Mouse (Mus musculus): ENCODE measurements at regions not wholly inside any gene's neighbourhood (a gene's known extent, or its start where the extent isn't known, plus 50 kb on each side); places are given as distances from the start of the nearest gene placed in this dataset.

DNA sequence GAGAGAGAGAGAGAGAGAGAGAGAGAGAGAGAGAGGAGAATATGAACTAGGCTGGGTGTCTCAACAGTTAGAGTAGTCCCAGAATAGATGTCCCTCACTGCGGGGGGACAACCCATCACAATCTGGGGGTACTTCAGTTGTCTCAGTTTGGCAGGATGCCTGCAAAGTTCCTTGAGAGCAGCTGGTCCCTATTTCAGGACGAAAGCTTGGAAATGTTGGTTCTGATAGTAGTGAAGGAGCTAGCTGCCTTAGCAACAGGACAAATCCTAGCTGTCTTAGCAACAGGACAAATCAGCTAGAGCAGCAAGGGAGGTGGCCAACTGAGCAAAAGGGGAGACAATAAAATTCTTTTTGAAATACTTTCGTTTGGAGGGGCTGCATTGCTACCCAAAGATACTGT is 139.9 kb upstream of the Frg1 start:
- H3K27ac ChIP-seq (replicated peaks), result no peak overlapping the region
- H3K4me1 ChIP-seq (replicated peaks), result no peaks in the 10 kb centered on the region
- no peak overlapping the region for H3K9ac ChIP-seq
- no peak for ATAC-seq (ENCODE audit: low FRiP score, low read depth)
- H3K27me3 ChIP-seq, result no peaks in the 10 kb centered on the region
- no peaks in the 10 kb centered on the region for H3K36me3 ChIP-seq
- WGBS, result 72% methylated on average over 3 of the region's 3 CpGs
- no peak overlapping the region for H3K4me3 ChIP-seq
- H3K9me3 ChIP-seq, result no peaks in the 10 kb centered on the region
- no peak overlapping the region for H3K4me2 ChIP-seq

DNA sequence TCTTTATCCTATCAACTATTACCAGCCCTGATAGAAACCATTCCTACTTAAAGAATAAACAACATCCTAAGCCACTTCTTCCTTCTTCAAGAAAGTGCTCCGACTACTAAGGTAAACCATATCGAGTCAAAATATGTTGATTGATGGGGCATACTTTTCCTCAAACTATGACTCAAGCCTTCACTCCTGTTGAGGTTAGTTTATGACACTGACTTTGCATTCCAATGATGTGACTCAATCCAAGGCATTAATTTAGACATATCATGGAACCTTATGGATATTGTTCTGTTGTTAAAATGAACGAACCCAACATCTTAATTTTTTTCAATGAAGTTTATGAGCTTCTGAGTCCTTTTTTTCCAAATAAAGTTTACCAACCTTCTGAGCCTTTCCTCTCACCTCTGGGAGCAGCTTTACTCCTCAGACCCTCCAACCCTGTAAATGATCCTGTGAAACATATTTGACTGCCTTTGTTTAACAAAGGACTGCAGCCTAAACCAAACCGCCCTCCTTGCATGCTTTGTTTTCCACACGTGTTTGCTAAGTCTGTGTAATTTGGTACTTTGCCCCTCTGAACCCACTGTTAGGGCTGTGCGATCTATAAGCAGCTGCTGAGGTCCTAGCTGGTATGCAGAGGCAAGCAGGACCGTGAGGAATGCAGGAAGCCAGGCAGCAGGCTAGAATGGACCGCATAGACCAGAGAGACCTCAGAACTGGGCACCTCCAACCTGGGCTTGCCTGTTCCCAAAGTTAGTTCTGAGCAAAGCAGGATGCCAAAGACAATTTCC is 136.1 kb upstream of the Frg1 start:
- Histone ChIP-seq H3K27ac (replicated peaks) (no peak overlapping the region), H3K9ac (no peak overlapping the region), H3K27me3 (no peaks in the 10 kb centered on the region), H3K9me3 (no peaks in the 10 kb centered on the region), H3K4me1 (replicated peaks) (no peaks in the 10 kb centered on the region), H3K36me3 (no peaks in the 10 kb centered on the region), H3K4me2 (no peak overlapping the region), H3K4me3 (no peak overlapping the region)
- whole genome bisulfite sequencing, result 79% methylated on average over 8 of the region's 8 CpGs
- ATAC-seq (ENCODE audit: low FRiP score, low read depth), result no peak

DNA sequence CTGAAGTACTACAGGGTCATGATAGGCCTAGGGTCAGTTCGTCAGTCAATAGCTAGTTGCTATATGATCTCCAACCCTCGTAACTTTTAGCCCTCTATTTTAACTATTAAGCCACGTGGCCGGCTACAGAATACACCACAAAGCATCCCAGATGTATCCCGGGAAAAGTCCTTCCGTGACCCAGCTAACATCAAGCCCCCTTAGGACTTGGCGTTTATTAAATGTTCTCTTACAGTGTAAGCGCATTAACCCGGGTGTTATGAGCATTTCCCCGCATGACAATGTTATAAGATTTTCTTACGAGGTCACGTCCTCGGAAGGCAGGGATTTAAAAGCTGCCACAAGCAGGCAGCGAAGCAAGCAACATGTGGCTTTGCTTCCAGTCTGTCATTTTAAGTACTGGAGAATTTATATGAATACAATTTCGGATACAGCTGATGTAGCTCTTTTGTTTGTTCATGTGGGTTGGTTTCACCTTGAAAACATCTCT is 135.1 kb upstream of the Frg1 start:
- H3K9ac ChIP-seq, result no peak overlapping the region
- H3K4me3 ChIP-seq, result no peak overlapping the region
- no peaks in the 10 kb centered on the region for H3K36me3 ChIP-seq
- H3K4me2 ChIP-seq, result no peak overlapping the region
- WGBS, result 87% methylated on average over 15 of the region's 15 CpGs
- no peak overlapping the region for H3K27ac ChIP-seq (replicated peaks)
- H3K27me3 ChIP-seq, result no peaks in the 10 kb centered on the region
- no peaks in the 10 kb centered on the region for H3K4me1 ChIP-seq (replicated peaks)
- ATAC-seq (ENCODE audit: low FRiP score, low read depth), result no peak
- no peaks in the 10 kb centered on the region for H3K9me3 ChIP-seq

DNA sequence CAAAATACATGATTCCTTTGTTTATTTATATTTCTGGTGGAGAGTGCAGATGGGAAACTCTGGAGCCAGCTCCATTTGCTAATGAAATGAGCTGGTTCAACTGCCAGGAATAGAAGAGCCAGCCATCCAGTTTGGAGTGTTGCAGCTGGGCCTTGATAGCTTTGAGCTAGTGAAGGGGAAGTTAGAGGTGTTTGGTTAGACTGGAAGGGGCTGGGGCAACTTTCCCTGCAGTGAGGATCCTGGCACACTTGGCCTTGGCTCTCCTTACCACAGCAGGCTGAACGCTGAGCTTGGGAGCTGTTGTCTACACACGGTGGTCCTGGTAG is 133.2 kb upstream of the Frg1 start:
- Histone ChIP-seq H3K27me3 (no peaks in the 10 kb centered on the region), H3K36me3 (no peaks in the 10 kb centered on the region), H3K4me3 (no peak overlapping the region), H3K4me1 (replicated peaks) (no peaks in the 10 kb centered on the region), H3K4me2 (no peak overlapping the region), H3K9me3 (no peaks in the 10 kb centered on the region), H3K9ac (no peak overlapping the region), H3K27ac (replicated peaks) (no peak overlapping the region)
- 66% methylated on average over 2 of the region's 2 CpGs for WGBS
- peak; percentile 42; the same call in 1 of the 2 replicates for ATAC-seq (ENCODE audit: low FRiP score, low read depth)

DNA sequence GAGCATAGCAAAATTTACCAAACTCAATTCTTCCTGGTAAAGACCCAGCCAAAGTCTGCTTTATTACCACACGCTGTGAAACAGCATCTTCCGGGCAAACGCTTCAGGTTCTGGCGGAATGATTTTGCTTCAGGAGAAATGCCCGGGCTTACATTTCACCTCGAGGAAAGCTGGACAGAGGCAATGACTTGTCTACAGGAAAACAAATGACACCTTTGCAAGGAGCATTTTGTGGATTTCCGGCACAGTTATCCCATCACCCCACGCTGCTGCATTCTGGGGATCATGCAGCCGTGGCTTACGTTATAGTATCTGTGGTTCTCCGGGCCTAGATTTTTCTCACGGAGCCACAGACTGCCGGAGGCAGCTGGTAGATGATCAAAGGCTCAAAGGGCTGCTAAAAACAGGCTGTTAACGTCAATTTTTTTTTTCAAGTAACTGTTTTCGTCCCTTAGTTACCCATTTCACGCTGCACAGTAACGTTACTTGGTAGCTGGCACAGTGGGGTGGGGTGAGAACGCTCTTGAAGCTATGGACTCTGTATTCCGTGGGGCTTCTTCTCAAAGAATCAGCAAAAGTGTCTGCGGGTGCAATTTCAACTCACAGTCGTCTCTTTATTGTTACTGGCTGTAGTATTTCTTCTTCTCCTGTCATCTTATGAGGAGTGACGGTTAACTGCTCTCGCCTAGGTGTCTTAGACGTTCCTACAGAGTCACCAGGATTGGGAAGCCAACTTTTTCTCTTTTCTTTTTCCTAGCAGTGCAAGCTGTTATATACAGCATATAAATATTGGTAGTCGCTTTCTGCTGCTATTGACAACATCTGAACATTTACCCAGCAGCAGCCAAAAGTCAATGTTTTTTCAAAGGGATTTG is 132.6 kb upstream of the Frg1 start:
- no peaks in the 10 kb centered on the region for H3K27me3 ChIP-seq
- H3K4me1 ChIP-seq (replicated peaks), result no peaks in the 10 kb centered on the region
- 57% methylated on average over 25 of the region's 25 CpGs for WGBS
- H3K4me3 ChIP-seq, result no peak overlapping the region
- H3K27ac ChIP-seq (replicated peaks), result no peak overlapping the region
- no peaks in the 10 kb centered on the region for H3K36me3 ChIP-seq
- H3K9me3 ChIP-seq, result no peaks in the 10 kb centered on the region
- ATAC-seq (ENCODE audit: low FRiP score, low read depth), result no peak
- H3K9ac ChIP-seq, result no peak overlapping the region
- H3K4me2 ChIP-seq, result peak overlapping the region; percentile 30

DNA sequence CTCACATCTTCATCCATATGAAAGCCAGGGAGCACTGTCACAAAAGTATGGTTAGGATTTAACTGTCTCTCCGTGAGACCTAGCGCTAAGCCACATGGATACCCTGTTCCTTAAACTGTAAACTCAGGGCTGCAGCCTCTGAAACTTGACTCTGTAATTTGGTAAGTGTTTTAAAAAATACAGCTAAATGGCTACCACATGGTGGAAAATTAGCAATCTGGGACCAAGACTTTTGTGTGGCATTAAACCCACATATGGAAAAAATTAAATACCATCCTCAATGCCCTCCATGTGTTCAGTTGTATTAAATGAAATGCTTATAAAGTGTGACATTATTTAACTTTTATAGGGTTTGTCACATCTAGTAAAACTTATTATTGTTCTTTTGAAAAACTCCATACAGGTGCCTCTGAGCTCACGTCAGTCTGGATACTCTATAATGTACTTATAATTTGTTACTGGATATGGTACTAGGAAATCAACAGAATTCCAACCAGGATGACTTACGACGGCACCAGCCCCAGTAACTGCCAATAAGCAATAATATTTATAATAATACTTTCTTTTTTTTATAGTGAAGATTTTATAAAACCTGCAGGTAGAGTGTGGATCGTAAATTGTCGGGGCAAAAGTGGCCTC is 131.0 kb upstream of the Frg1 start:
- no peaks in the 10 kb centered on the region for H3K4me1 ChIP-seq (replicated peaks)
- H3K27ac ChIP-seq (replicated peaks), result no peak overlapping the region
- no peak for ATAC-seq (ENCODE audit: low FRiP score, low read depth)
- 93% methylated on average over 7 of the region's 7 CpGs for WGBS
- no peak overlapping the region for H3K9ac ChIP-seq
- no peak overlapping the region for H3K4me2 ChIP-seq
- no peaks in the 10 kb centered on the region for H3K36me3 ChIP-seq
- H3K9me3 ChIP-seq, result no peaks in the 10 kb centered on the region
- H3K4me3 ChIP-seq, result no peak overlapping the region
- no peaks in the 10 kb centered on the region for H3K27me3 ChIP-seq

DNA sequence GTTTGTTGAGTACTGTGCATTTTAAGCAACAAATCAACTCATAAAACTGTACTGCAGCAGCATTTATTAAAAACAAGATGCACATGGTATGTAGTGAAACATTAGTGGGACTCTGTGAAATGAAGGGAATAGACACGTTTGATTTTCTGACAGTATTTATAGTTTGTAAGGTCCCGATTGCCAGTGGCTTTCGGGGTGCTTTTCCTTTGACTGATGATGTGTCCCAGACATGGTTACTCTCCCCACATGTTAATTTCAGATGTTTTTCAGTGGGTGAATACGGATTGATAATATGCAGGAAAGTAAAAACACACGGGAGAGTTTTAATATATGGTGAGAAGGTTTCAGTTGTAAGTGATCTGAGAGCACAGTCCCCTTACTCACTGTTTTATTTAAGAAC is 115.3 kb upstream of the Frg1 start:
- Histone ChIP-seq H3K4me1 (replicated peaks) (no peaks in the 10 kb centered on the region), H3K4me3 (no peak overlapping the region), H3K36me3 (no peaks in the 10 kb centered on the region), H3K9ac (no peak overlapping the region), H3K9me3 (no peaks in the 10 kb centered on the region), H3K4me2 (no peak overlapping the region), H3K27ac (replicated peaks) (no peak overlapping the region), H3K27me3 (no peaks in the 10 kb centered on the region)
- WGBS, result 86% methylated on average over 5 of the region's 5 CpGs
- ATAC-seq (ENCODE audit: low FRiP score, low read depth), result no peak

DNA sequence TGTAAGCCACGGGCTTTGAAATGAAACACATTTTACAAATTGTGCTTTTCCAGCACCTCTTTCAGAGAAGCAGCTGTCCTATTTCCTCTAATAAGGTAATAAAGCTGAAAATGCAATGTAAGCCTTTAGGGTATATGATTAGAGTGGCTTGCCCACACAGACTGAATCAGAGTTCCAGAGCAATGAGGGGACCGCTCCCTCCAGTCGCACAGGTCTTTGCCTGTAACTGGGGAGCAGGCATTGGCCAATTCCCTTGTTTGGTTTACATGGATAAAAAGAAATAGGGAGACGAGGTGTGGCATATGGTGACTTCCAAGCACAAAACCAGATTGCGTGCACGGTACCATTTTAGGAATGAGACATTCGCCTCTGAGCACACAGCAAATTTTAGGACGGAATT is 112.7 kb upstream of the Frg1 start:
- Histone ChIP-seq H3K4me2 (no peak overlapping the region), H3K9me3 (no peaks in the 10 kb centered on the region), H3K36me3 (no peaks in the 10 kb centered on the region), H3K4me1 (replicated peaks) (no peaks in the 10 kb centered on the region), H3K27me3 (no peaks in the 10 kb centered on the region), H3K4me3 (no peak overlapping the region), H3K9ac (no peak overlapping the region), H3K27ac (replicated peaks) (no peak overlapping the region)
- 82% methylated on average over 8 of the region's 8 CpGs for WGBS
- no peak for ATAC-seq (ENCODE audit: low FRiP score, low read depth)

DNA sequence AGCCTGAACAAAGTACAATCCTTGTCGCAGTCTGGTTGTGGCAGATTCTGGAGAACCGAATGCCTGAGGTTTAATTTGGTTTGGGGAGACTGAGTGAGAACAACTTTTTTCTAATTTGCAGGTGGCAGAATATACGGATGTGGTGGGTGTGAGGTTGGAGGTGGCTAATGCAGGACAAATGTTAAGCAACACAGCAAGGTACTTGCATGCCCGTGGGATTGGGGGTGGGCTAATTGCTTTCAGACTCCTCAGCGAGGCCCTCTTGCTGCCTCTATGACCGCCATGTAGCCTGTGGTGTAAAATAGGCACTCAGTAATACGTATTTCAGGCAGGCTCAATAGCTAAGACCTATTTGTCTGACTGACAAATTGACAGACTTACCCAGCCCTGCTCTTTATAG is 109.4 kb upstream of the Frg1 start:
- H3K9ac ChIP-seq, result no peak overlapping the region
- no peak overlapping the region for H3K4me2 ChIP-seq
- no peaks in the 10 kb centered on the region for H3K9me3 ChIP-seq
- H3K4me3 ChIP-seq, result no peak overlapping the region
- no peaks in the 10 kb centered on the region for H3K27me3 ChIP-seq
- 79% methylated on average over 7 of the region's 7 CpGs for WGBS
- H3K27ac ChIP-seq (replicated peaks), result no peak overlapping the region
- no peaks in the 10 kb centered on the region for H3K4me1 ChIP-seq (replicated peaks)
- H3K36me3 ChIP-seq, result no peaks in the 10 kb centered on the region
- ATAC-seq (ENCODE audit: low FRiP score, low read depth), result no peak

DNA sequence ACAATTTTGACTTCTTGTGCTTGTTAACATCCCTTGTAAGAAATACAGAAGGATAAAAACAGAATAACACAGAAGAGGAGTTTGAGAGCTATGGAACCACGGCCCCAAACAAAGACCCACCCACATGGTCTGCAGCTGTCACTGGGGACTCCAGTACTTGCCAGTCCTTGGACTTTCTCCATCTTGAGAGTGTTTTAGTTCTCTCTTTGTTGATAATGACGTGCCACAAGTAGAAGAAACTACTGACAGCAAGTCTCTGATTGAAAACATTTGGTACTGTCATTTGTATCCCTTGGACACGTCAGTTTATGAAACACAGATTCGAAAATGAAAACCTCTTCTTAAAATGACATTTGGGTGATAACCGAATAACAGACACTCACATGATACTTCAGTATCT is 68.3 kb upstream of the Frg1 start:
- no peaks in the 10 kb centered on the region for H3K9me3 ChIP-seq
- ATAC-seq (ENCODE audit: low FRiP score, low read depth), result no peak
- H3K36me3 ChIP-seq, result no peaks in the 10 kb centered on the region
- H3K4me2 ChIP-seq, result no peak overlapping the region
- WGBS, result 89% methylated on average over 5 of the region's 5 CpGs
- no peak overlapping the region for H3K4me3 ChIP-seq
- H3K27me3 ChIP-seq, result no peaks in the 10 kb centered on the region
- H3K4me1 ChIP-seq (replicated peaks), result no peaks in the 10 kb centered on the region
- H3K9ac ChIP-seq, result no peak overlapping the region
- H3K27ac ChIP-seq (replicated peaks), result no peak overlapping the region

DNA sequence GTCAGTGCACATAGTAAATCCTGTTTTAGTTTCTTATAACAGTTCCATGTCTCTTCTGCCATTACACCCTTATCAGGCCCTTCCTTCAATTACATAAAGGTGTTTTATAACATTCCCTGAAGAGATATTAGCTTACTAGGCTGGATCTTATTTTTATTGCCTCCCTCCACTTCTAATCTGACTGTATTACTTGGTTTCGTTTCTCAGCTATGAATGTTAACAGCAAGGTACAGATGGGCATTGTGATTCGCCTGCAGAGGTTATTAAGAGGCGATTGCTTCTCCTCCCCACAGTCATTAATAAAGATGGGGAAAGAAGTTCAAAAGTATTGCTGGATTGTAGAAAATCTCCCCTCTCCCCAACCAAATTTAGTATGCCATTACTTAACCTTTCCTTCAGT is 66.4 kb upstream of the Frg1 start:
- H3K9me3 ChIP-seq, result no peaks in the 10 kb centered on the region
- no peak overlapping the region for H3K27ac ChIP-seq (replicated peaks)
- H3K36me3 ChIP-seq, result no peaks in the 10 kb centered on the region
- 60% methylated on average over 3 of the region's 3 CpGs for WGBS
- H3K4me3 ChIP-seq, result no peak overlapping the region
- no peak overlapping the region for H3K4me2 ChIP-seq
- H3K4me1 ChIP-seq (replicated peaks), result no peaks in the 10 kb centered on the region
- ATAC-seq (ENCODE audit: low FRiP score, low read depth), result no peak
- H3K9ac ChIP-seq, result no peak overlapping the region
- no peaks in the 10 kb centered on the region for H3K27me3 ChIP-seq

DNA sequence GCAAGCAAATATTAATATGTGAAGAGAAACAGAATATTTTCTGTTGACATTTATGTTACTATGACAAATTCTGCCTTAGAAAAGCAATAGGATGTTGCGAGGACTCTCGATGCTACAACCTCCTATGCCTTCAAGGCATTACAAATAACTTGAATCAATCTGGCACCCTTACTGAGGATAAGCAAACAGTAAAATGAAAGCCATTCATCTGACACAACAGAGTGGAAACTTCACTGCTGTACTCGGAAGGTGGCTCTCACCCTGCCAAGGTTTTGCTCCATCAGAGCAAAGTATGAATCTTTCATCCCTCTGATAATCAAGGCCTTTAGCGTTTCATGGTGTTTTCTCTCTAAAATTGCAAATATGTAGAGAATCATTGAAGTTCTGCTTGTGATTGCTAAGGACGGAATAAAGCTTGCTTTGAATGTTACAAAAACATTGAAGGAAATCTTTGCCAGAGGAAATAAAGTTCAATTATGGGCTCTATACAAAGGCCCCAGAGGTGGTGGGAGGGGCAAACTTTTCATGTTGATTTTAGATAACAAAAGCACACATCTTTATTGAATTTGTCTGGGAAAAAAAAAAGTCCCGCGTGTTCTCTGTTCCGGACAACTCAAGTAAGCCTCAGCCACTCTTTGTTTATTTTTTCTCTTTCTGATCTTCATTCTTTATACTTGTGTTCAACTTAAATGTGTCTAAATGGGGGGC is 56.3 kb upstream of the Frg1 start:
- Histone ChIP-seq H3K4me2 (no peak overlapping the region), H3K9me3 (no peaks in the 10 kb centered on the region), H3K4me1 (replicated peaks) (no peaks in the 10 kb centered on the region), H3K9ac (no peak overlapping the region), H3K27ac (replicated peaks) (no peak overlapping the region), H3K27me3 (no peaks in the 10 kb centered on the region), H3K36me3 (no peaks in the 10 kb centered on the region), H3K4me3 (no peak overlapping the region)
- 65% methylated on average over 8 of the region's 8 CpGs for WGBS
- no peak for ATAC-seq (ENCODE audit: low FRiP score, low read depth)
